Mouse (Mus musculus) lung, postnatal 14 days (tissue): Measurements from ENCODE around the gene Edil3.

Experiments
- DNase-seq: peaks from one replicate; pipeline ENCODE4 v3.0.0; 2021

Gene Edil3

DNA sequence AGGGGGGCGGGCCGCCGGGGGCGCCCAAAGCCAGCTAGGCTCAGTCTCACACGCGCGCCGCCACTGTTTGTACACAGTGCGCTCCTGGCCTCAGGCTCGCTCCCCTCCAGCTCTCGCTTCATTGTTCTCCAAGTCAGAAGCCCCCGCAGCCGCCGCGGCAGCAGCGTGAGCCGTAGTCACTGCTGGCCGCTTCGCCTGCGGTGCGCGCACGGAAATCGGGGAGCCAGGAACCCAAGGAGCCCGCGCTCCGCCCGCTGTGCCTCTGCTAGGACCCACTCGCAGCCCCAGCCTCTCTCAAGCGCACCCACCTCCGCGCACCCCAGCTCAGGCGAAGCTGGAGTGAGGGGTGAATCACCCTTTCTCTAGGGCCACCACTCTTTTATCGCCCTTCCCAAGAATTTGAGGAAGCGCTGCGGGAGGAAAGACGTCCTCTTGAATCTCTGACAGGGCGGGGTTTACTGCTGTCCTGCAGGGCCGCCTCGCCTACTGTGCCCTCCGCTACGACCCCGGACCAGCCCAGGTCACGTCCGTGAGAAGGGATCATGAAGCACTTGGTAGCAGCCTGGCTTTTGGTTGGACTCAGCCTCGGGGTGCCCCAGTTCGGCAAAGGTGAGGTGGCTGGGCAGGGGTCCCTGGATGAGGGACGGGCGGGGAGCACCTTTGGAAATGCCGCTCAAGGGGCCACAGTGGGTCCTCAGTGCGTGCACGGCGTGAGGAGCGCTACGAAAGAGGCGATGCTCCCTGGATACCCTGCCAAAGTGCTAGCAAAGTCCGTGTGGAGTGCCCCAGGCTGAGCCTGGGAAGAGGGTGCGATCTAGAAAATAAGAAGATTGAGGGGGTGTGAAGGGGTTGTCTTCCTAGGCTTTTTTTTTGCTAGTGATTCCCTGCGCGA lies at the start of gene Edil3:
Gene Edil3, plus strand, starts transcription at position 33 of the 892 bp plus-strand sequence.
- peak; percentile 30 for DNase-seq

DNA sequence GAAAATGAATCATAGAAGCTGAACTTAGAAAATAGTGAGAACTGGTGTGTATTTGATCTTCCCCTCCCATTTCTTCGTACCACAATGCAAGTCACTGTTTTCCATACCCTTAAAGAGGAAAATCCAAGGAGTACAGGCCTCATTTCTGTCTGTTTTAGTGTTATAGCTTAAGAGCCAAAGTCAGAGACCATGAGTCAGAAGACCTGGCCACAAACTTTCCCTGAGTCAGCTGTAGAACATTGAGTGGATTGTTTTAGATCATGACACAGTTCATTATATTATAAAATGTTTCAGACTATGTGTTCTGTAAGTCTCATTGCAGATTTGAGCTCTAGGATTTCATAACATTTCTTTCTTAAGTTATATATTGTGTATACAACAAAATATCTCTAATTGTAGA lies 22.1 kb upstream of the Edil3 start:
- DNase-seq, result no peak

DNA sequence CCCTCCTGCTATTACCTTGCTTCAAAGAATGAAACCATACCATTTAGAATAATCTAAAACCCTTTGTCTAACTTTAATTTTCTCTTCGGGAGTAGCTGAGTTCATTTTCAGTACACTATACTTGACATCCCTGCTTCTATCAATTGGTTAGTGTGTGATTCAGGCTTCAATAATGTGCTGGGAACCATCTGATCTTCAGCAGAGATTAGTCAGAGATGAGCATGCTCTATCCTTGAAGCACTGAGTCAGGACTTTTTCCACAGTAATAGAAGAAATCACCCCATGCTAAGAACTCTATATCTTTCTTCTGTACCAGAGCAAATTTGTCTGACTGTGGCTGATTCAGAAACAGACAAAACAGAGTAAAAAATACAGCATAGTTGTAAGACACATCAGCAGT lies 20.3 kb upstream of the Edil3 start:
- DNase-seq, result no peak

DNA sequence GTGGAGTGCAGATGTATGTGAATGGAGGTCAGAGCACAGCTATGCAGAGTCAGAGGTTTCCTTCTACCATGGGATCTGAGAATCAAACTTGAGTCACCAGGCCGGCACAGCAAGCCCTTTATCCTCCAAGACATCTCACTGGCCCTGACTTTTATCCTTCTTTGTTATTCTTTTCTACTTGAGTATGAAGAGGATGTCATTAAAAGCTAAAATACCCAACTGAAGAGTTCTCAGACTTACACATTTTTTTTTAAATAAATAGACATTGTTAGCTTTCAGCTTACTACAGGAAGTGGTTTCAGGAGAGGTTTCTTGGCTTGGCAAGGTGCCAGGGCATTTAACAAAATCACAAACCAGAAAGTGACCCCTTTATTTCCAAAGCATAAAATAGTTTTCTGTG lies 15.4 kb upstream of the Edil3 start:
- no peak for DNase-seq

DNA sequence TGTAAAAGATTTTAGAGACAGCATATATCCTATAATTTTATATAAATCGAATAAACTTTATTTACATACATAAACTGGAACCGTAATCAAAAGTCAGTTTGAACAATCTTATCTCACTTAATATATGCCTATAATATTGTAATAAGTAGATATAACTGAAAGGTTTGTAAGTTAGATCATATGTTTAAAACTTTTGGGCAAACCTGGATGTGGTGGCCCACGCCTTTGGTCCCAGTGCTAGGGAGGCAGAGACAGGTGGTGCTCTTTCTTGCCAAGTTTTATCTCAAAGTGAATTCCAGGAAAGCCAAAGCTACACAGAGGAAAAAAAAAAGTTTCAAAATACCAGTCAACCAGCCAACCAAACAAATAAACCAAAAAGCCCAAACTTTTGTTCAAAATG lies 15.0 kb upstream of the Edil3 start:
- DNase-seq, result no peak

DNA sequence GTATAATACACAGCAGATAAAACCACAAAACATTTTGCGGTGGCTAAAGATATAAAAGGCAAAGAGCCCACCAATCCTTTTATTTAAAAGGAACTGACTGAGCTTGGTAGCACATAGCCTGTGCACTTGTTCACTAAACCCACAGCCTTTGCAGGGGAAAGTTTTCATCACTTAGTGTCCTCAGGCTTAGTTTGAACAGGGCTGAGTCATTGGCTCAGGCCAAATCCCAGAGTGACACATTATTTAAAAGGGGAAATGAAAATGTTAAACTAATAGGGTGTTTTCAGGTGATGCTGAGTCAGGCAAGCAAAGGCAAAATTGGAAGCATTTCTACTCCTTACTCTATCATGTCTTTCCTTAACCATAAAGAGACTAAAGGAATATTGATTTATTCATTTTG lies 11.2 kb upstream of the Edil3 start:
- DNase-seq, result no peak

DNA sequence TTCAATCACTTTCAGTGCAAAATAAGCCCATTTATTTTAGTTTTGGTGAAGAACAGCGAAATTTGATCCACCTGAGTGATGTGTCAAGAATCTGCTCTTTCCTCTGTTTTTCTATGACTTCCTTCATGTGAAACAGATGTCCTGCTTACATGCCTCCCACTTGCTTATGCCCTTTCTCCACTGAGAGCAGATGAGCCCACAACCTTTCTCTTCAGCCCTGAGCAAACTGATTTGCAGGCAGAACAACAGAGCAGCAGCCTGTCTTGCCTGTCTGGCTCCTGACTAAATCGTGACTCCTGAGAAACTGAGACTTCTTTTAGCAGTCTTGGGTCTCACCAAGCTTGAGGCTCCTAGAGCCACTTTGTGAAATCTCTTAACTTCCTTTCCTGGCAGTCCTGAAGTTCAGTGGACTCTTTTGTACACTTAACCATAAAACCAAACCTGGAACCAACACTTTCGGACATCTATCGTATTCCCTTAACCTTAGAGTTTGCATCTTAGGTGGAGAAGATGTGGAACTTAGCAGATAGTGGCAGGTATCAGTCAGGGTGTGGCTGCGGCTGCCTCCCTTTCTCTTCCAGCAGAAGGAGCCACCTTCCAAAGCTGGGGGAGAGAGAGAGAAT lies 475 bp upstream of the Edil3 start:
- no peak for DNase-seq

DNA sequence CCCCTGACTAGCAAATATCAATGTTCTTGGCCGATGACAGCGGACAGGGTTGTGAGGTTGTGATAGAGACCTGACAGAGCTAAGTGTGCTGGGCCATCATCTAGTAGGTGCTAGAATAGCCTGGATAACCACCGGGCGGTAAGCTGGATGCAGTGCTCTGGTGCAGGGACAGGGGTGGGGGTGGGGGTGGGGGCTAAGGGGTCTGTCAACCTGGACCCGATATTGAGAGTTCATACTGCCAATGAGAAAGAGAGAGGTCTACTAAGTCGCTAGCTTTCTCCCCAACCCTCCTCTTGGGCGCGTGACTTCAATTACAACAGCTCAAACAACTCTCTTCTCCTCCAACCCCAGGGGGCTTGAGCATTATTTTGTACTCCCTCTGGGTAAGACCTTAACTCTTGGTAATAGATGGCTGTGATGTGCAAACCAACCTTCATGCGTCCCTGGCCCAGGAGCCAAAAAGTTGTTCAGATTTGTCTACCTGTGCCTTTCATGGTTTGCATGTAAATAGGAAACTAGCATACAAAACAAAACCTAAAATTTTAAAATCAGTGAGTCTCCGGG lies 1.1 kb downstream of the Edil3 start:
- DNase-seq, result no peak

DNA sequence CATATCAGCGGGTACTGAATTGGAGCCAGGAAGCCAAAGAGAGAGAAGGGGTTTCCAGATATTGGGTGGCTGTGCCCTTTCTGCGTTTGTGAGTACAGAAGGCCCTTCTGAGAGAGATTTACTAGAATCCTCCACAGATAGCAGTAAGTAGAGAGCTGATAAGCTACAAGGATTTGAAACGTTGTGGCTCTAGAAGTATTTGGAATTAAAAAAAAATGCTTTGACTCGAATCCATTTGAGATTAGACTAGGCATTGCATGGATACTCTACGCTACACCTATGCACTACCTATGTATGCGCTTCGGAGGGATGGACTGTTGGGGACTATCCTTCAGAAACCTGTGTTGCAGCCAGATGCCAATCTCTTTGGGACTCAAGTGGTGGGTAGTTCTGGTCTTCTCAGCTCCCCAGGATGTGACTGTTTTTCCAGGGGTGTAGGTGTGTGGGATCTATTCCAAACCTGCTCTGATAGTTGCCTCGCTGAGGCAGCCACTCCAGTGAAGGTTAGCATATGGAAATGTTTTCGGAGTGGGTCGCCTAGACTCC lies 1.8 kb downstream of the Edil3 start:
- DNase-seq, result no peak

DNA sequence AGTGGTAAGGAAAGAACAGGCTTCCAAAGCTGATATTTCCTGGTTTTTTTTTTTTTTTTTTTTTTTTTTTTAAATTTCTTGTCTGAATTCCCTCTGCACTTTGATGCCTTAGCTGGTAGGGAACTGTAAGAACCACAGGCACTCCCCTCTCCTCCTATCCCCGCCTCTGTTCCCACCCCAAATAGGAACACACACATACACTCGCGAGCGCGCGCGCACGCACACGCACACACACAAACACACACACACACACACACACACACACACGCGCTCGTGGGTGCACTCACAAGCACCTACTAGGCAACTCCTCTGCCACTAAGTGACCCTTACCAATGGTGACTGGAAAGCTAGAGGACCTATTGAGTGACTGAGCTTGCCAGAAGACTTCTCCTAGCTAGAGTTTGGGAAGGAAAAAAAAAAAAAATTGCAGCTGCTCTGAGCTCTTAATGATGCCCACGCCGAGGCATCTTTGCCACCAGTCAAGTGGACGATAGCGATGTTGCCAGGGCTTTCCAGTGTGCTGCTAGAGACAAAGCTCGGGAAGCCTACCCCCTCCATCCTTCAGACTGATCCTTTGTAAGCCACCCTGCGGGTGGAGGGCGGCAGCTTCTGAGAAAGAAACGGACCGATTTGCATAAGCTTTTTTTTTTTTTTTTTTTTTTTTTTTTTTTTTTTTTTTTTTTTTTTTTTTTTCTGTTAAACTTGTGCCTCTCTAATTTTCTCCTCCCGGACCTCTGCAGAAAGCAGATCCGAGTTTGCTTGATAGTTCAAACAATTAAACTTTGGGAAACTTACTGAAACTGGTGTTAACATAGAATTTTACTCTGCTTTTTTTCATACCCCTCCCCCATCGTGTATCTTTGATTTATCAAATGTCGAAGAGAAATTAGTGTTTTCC lies 2.5 kb downstream of the Edil3 start:
- peak; percentile 24 for DNase-seq

DNA sequence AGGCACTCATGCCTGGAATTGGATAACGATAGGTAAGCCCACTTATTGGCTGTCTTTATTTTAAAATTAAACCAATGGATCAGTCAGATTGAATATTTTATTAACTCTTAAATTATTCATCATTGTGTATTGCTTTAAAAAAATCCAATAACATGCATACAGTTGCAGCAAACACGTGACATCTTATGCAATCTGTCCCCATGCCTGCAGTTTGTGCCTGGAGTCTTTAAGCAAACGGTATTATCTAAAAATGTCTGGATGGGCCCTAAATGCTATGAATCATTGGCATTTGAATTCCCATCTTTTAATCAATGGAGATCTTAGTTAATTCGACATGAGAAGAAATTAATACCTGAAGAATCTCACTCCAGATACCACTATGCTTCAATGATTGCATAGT lies 3.2 kb downstream of the Edil3 start:
- DNase-seq, result no peak

DNA sequence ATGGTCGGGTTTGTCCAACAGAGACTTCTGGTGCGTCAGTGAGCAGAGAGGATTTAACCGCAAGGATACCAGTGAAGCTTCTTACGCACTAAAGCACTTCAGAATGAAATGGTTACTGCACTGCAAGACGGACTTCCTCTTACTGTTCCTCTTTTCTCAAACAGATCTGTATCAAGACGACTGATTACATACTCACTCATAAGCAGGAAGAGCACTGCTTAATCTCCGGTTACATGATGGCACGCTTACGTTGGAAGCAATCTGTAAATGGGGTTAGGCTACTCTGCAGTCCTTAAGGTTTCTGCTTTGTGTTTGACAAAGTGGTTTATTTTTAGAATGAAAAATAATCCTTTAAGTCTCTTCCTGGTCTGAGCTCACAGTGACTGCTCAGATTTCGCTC lies 7.1 kb downstream of the Edil3 start:
- peak; percentile 11 for DNase-seq

DNA sequence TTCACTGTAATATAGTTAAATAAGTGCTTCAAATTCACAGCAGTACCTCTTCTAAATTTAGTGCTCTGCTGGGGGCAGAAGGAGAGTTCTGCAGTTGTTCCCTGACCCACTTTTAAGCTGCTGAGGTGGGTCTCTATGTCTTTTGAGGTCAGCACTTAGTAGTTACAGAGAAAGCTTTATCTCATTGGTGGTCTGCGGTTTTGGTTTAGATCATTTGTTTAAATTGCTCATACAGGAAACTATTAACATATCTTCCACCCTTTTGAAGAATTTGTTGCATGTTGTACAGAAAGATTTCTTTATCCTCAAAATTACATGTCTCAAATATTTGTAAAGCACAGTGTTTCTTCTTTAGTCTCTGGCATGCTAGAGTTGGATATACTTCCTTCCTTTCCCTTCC lies 12.5 kb downstream of the Edil3 start:
- no peak for DNase-seq

DNA sequence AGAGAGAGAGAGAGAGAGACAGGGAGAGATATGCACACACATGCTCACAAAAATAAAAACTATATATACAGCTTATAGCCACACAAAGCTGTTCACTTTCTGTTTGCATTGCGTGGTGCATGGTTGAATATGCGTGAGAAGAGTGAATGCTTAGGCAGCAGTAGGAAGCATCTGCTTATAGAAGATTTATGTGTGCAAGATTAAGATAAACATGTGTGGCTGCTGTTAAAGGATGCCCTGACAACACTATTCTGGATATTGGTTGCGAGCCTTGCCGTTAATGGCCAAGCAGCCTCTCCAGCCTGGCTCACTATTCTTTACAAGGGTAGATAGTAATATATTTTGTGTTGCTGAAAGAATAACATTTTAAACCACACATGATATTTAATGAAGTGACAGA lies 28.5 kb downstream of the Edil3 start:
- DNase-seq, result no peak

DNA sequence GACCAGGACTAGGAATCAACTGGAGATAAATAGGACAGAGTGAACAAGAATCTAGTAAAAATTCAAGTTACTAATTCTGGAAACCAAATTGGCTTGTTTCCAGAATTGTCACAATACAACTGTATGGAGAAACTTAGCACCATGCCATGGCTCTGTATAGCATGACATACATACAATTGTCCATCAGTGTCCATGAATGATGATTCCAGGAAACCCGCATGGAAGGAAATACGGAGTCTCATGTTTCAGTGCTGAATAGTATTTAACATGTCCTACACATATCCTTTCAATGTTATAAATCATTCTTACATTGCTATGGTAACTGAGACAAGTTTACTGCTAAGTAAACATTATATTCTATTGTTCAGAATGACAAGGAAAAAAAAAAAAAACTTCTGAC lies 58.7 kb downstream of the Edil3 start:
- no peak for DNase-seq

DNA sequence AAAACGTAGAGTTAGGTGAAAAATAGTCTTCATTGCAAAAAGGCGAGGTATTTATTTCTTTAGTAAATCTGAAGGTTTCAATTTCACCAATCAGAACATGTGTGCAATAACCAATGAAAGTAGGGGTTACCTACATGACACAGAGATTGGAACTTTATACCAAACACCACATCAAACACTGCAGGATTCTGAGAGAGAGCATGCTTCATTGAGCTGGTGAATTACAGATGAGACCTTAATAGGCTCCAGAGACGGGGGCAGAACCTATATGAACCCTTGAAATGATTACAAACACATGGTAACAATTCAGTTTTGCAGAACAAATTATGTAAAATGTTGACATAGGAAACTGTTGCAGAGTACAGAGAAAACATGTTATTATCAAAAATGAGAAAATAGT lies 69.5 kb downstream of the Edil3 start:
- DNase-seq, result no peak

DNA sequence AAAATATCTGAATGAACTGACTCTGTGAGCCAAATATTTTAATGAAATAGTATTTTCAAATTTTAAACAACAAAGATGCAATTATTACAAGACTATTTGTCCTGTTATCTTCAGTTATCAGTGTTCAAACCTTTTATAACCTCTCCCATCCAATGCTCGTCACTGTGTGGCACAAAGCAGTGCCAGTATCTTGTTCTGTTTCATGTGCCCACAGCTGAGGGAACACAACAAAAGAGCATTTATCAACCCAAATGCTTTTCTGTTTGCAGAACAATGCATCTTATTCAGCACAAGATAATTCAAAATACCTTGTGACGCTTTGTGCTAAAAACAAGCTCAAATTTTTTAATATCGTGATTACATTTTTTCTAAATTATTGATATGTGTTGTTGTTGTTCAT lies 78.8 kb downstream of the Edil3 start:
- DNase-seq, result no peak

DNA sequence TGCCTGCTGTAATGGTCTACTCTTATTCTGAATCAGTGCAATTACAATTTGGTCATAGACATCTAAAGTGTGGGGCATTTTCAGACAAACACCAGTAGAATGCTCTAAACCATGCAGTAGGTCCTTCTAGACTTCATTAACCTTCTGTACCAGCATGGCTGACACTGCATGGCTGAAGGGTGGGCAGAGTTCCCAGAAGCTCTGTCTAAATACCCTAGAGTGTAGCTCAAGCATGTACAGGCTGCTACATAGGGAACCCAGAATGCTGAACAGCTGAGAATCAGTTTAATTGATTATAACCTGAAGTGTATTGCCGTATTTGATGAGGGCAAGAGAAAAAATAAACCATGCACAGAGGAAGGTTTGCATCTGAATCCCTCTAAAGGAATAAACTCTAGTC lies 86.1 kb downstream of the Edil3 start:
- DNase-seq, result no peak

DNA sequence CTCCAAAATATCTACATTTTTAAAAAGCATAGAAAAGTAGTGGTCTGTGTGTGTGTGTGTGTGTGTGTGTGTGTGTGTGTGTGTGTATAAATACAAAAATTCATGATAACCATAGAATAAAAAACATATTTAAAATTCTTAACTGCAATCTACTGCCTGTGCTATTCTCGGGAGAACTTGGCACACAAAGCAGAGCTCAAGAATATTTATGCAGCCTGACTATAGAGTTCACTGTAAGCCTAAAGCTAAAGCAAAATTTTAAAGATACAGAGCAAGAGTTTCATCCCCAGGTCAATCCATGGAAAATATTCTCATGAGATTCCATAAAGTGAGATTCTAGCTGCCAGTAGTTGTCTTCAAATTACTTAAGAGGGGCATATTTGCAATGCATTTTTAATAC lies 86.9 kb downstream of the Edil3 start:
- no peak for DNase-seq

DNA sequence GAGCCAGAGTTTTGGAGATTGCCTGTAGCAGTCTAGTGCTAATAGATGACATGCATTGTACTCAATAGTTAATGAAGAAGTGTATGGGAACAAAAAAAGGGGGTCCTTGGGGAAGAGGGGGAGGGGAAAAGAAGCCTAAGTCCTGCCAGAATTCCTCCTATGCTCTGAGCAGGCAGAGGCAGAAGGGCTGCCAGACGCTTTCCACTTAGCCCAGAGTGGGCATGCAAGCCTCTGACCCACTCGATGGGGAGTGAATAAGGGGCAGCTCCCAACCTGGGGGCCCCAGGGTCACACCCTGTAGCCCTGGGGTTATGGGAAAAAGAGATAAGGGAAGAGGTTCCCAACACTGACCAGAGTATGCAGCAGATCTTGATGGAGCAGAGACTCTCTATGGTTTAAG lies 95.2 kb downstream of the Edil3 start:
- no peak for DNase-seq

DNA sequence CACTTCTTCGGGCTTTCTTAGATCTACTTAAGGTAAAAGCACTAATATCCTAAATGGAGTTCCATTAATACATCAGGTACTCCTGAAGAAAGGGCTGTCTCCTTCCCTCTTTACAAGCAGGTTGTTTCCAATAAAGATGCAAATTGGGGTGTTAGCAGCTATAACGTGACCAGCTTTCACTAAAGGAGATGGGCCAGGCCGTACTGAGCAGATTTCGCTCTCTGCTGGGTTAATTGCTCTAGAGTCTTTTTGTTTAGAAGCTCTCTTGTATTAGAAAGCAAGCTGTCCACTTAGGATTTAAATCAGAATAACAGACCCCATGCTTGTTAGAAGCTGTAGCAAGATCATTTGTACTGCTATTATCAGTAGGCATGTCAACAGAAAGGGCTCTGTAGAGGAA lies 108.4 kb downstream of the Edil3 start:
- DNase-seq, result no peak

DNA sequence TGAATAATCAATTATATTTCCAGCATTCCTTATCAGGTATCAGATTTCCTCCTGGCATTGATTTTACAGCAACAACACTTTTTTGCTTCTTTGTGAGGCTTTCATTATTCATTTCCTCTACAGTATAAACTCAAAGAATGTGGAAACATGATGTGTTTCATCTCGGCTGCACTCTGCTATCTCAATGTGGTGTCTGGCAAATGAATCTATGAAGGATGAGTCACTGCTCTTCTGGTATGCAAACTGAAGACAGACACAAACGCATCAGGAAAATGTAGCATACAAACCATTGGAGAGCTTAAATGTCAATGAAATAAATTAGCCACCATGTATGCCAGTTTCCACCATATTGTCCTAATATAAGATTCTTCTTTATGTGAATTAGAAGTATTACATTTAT lies 117.3 kb downstream of the Edil3 start:
- DNase-seq, result no peak

DNA sequence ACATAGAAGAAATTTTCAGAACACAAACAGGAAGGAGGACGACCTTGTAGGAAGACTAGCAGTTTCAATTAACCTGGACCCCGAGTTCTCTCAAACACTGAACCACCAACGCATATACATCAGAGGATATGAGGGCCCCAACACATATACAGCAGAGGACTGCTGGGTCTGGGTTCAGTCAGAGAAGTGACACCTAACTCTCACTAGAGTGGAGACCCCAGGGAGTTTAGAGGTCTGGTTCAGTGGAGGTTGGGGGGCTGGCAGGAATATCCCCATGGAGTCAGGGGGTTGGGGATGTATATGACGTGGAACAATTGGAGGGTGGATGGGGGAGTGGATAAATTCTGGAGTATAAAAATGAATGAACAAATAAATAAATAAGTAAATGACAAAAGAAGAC lies 151.1 kb downstream of the Edil3 start:
- DNase-seq, result no peak
